Mouse (Mus musculus) thymus, adult 18-20 months (tissue): Measurements from ENCODE around the gene Xpot.

Experiments used
- DNase-seq, 2 experiments: peaks; one replicate each; pipeline ENCODE4 v3.0.0; 2022; ENCODE audit warnings: mixed read lengths in 2 of 2

Gene Xpot

DNA sequence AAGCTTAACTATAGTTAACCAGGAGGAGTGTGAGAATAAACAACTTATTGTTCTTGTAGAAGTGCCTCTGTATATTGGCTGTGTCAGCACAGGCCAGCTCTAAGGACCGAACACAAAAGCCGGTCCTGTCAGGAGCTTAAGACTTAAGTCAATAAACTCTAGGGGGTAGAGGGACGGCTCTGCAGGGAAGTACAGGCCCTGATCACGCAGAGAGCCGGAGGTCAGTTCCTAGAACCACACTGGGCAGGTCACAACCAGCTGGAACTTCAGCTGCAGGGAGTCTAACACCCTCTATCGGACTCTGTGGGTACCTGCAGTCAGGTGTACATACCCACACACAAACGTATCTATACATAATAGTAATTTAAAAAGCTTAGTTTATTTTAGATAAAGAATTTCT lies 10.2 kb downstream of the Xpot start:
- DNase-seq = no peak

DNA sequence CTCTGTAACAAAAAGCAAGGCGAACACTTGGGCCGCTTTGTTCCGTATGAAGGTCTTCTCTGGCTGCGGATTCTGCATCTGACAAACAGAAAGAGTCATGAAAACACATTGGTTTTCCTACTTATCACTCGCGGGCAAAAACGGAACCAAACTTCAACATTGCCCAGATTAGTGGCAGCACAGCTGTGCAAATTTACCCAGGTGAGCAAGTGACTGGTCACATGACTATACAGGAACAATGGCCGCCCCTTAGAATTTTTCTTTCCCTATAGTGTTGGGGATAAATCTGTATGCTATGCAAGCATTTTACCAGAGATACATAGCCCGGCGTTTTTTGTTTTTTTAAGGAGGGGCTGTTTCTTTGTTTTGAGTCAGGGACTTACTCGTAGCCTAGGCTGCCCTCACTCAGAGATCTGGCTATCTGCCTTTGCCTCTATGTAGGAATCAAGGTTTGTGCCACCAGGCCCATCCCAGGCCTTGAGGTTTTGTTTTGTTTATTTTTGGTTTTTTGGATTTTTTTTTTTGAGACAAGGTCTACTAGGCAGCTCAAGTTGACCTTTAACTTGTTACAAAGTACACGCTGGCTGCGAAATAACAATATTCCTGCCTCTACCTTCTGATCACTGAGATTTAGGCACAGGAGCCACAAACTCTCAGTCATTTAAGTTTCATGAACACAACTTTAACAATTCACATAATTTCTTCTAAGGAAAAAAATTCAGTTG lies 10.8 kb downstream of the Xpot start:
- no peak for DNase-seq

DNA sequence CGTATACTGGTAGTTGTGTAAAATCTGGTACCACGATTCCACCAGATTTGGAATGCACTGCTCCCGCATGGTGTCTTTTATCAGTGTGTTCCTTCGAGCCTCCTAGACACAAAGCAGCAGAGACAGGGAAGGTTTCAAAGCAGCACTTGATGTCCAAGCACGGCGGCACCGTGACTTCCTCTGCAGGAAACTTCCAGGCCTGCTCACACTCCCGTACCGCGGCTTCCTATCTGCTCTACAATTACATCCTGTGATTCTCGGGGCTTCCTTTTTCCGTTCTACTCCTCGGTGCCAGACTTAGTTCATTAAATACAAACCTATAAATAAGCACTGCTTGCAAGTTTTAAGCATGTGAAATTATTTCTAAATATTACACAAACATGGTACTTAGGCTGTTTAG lies 12.6 kb downstream of the Xpot start:
- DNase-seq = no peak

DNA sequence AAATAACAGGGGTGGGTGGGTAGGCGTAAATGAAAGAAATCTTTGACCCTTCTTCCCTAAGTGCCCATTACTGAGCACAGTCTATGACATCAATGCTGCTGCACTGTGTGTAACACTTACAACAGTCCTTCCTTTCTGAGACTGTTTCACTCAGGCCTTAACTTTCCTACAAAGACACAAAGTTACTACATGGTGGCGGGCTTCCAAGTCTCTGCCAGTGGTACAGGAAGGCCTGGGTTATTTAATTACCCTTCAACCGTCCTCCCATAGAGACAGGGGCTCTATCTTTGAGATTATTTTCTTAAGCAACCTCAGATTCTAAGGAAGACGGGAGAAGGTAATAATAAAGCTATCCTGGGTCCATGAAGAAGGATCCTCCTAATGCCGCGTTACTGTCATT lies 13.7 kb downstream of the Xpot start:
- no peak for DNase-seq

DNA sequence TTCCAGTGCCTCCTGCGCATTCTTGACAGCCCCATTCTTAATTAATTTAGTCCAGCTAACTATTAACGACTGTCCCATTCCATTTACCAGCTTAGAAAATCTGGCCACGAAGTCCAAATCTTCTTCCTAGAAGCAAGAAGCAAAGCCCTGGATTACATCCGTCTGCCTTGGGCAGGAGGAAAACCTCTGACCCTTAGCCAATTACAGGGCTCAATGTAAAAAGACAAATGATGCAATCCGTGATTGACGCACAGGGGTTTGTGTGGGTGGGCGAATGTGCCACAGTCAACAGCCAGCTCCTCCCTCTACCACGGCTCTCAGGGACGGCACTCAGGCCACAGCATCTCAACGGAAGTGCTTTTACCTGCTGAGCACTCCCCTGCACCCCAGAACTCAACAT lies 14.5 kb downstream of the Xpot start:
- no peak for DNase-seq

DNA sequence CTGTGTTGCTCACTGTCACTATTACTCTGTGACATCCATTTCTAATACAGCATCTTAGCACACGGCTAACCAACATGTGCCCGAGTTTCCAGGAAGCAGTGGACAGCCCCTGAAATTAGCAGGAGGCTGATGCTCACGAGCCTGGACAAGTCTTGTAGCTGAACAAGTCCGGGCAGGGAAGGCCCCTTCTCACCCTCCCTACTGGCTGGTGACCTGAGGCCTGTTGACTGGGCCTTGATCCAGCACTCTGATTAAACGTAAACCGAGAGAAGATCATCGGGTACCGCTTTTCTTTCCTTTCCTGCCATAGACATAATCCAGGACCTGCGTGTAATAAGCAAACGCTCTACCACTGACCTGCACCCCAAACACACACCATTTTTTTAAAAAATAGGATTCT lies 18.0 kb downstream of the Xpot start:
- DNase-seq = no peak

GRCm38 (mm10) chr10:121604632-121605344 lies 21.3 kb downstream of the Xpot start:
- DNase-seq = no peak

GRCm38 (mm10) chr10:121603556-121603955 lies 22.6 kb downstream of the Xpot start:
- no peak for DNase-seq

DNA sequence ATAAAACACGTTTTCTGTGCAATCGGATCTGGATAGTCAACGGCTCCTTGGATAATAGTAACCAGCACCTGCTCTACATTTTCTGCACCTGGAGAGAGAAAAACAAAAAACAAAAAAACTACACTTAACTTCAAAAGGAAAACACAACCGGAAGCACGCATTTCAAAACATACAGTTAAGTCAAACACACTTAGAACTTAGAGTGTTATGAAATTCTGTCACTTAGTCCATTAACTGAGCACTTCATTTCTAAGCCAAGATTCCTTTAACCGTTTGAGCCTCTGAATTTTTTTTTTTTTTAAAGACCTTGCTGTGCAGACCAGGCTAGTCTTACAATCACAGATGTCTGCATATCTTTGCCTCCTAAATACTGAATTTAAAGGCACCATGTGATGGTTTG lies 24.9 kb downstream of the Xpot start:
- no peak for DNase-seq

DNA sequence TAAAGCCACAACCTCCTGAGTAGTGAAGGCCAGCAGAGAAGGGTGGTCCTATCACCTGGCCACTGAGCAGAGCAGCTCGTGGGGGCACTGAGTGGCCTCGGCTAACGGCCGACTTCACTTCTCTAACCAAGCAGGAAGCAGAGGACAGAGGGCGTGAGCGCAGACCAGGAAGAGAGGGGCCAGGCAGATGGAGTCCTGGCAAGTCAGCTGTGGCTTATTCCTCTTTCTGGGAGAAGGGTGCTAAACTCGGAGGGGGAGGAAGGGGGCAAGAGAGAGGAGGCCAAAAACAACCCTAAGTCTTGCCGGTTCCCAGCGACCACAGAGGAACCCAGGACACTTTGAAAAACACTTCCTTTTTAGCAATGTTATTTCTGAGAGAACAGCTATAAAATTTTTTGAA lies 29.6 kb downstream of the Xpot start:
- no peak for DNase-seq

- no peak for DNase-seq
These were observed 35.0 kb downstream of the Xpot start for GRCm38 (mm10) chr10:121591106-121591505.

- no peak for DNase-seq
These were observed 38.7 kb downstream of the Xpot start for GRCm38 (mm10) chr10:121587371-121587840.

- peak; percentile 86 to 87 for DNase-seq
These were observed 39.3 kb downstream of the Xpot start, which contains the start of gene Tbk1 for GRCm38 (mm10) chr10:121586675-121587370. Gene Tbk1 (minus strand): TSS chr10:121586787.

DNA sequence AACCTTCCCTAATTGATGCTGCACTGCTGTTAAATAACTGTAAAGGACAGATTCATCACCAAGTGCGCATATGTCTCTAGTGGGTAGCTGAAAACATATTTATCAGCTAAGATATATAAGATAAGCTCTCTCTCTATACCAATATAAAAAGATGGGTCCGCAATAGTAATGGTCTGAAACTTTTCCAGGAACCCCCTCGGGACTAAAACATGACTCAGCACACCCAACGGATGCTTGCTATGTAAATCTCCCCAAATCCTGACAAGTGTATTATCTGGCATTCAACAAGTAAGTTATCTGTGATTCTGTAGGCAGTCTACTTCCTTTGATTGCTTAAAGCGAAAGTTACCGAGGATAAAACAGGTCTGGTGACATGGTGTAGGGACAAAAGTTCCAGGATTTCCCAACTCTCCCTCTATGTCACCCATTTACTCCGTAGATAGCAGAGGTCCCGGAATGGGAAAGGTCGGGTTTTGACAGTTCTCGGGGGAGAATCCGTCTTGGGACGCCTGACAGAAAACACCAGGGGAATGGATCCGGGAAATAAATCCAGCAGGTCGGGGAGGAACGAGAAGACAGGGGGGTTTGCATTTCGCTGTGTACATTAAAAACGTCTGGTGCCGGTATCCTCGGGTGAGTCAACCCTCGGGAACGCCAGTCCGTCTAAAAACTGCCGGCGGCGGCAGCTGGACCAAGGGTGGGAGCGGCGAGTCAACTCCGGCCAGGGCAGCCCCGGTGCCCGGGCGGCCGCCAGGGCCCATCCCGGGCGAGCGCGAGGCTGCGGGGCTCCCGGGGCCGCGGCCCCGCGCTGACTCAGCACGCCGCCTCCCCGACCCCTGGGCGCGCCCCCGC lies 40.1 kb downstream of the Xpot start:
- DNase-seq = peak in 1 of 2 experiments; percentile 32

DNA sequence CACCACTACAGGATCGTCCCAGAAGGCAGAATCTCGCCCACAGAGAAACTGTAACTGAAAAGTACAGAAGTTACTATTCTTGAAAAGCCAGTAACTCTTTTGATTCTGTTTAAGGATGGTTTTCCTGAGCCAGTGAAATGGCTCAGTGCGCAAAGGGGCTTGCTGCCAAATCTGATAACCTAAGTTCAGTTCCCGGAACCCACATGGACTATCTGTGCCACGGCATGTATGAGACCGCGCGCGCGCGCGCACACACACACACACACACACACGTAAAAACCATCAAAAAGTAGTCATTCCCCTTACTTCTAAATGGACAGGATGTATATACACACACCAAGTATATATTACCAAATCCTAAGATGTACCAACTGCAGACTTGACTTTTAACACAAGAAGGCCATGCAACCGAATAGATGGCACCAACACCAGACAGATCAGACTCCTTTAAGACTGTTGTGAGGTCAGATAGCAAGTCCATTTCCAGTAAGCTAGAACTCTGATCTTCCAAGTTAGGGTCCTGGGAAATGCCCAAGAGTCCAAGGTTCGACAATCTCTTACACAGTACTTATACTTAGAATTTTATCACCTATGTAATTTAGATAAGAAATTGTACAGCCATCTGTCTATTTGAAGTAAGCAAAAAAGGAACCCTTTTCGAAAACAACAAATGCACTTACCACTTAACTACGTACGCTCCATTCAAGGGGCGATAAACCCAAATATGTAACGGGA lies 40.9 kb downstream of the Xpot start:
- no peak for DNase-seq

DNA sequence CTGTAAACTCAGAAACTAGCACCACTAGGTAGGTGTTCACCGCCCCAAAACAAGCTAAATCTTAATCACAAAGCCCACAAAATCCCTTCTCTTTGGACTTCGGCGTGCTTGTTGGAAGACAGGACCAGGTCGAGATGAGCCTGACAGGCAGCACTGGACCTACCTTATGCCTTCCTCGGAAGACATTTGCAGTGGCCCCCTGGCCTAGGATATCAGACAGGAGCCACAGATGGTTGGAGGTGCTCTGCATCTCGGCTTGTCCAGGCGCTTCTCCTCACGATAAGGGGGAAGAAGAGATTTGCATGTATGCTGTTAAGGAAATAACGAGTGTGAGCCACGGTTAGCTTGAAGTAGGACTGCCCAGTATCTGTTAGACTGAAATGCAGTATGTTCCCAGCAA lies 42.1 kb downstream of the Xpot start:
- DNase-seq = no peak

- DNase-seq = no peak
These were observed 43.1 kb downstream of the Xpot start for GRCm38 (mm10) chr10:121583016-121583415.

- DNase-seq = no peak
These were observed 43.8 kb downstream of the Xpot start for GRCm38 (mm10) chr10:121582287-121582686.

DNA sequence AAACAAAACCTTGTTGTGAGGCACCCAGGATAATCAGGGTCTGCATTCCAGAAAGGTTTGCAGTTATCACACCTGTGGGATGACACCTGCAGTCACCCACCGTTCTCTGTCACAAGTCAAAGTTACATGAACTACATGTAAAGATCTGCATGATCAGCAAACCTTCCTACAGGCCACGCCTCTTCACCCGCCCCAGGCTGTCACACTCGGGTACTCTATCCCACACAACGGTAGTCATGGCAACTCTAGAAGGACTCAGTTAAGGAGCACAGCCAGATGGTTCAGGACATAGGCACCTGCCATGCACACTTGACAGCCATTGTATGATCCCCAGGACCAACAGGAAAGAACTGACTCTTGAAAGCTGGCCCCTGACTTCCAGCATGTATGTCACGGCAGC lies 44.7 kb downstream of the Xpot start:
- no peak for DNase-seq

- DNase-seq = no peak
These were observed 45.8 kb downstream of the Xpot start for GRCm38 (mm10) chr10:121580381-121580780.

DNA sequence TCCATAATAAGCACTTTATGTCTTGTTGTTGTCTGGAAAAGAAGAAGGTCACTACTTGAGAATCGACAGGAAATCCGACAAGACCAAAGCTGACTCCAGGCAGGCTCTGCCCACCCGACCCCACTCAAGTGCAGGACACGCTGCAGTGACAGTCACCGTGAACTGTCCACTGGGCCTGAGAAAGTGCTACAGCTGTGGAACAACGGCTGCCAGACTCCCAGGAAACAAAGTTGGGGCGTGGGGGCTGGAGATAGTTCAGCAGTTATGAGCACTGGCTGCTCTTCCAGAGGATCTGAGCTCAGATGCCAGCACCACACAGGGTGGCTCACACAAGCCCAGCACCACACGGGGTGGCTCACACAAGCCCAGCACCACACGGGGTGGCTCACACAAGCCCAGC lies 49.8 kb downstream of the Xpot start:
- DNase-seq = no peak

GRCm38 (mm10) chr10:121571511-121572147 lies 54.5 kb downstream of the Xpot start:
- DNase-seq = no peak
